8 mouse cellular contexts compared by ENCODE assay signal in genomic region chrX:74270902-74271551, GRCm38 (mm10). TPM values are rescaled to one million over a fixed set of nuclear protein-coding genes. Genes with fewer than 3 reads are reported as not detected.
DNase-seq lines count a peak whose midpoint lies in the region; ATAC-seq and TF ChIP-seq lines count a peak whose summit lies in the region.

No protein-coding gene starts in this region.

- peak; percentile 57 for DNase-seq in gastrocnemius, adult 2 months
- no peak for DNase-seq in gastrocnemius, postnatal 14 days
- peak; percentile 50 for DNase-seq in R1 (ENCODE audit: low read depth, low spot score)
- peak; percentile 25 for DNase-seq in forebrain, embryonic 10.5 days (ENCODE audit: extremely low spot score, low spot score)
- peak; percentile 54 for DNase-seq in naive thymus-derived CD4-positive, alpha-beta T cell, adult 2 months (ENCODE audit: low read depth)

- intact Hi-C loops in gastrocnemius, adult 2 months (cut with DNase I), result loop anchor here (5.0 kb wide), 1 partner anchor 41 kb away; the partner anchor contains the start of gene Fam50a
- intact Hi-C loops in gastrocnemius, postnatal 14 days (cut with DNase I; ENCODE audit: low total_unique reads), result no loop called here

- peaks cover 6% of the 10 kb centered on the region for H3K4me1 ChIP-seq in forebrain, embryonic 10.5 days
- H3K4me1 ChIP-seq in hindbrain, embryonic 15.5 days (replicated peaks), result peaks cover 8% of the 10 kb centered on the region
- H3K4me1 ChIP-seq in liver, embryonic 12.5 days, result peaks cover 11% of the 10 kb centered on the region

- peak overlapping the region; percentile 56 for H3K4me2 ChIP-seq in hindbrain, embryonic 15.5 days
- peak overlapping the region; percentile 63 for H3K4me2 ChIP-seq in liver, embryonic 12.5 days

- peak overlapping the region; percentile 77 for H3K9ac ChIP-seq in hindbrain, embryonic 15.5 days
- H3K9ac ChIP-seq in liver, embryonic 12.5 days, result peak overlapping the region; percentile 83

- H3K9me3 ChIP-seq in forebrain, embryonic 10.5 days, result no peaks in the 10 kb centered on the region
- H3K9me3 ChIP-seq in hindbrain, embryonic 15.5 days, result no peaks in the 10 kb centered on the region
- no peaks in the 10 kb centered on the region for H3K9me3 ChIP-seq in liver, embryonic 12.5 days (replicated peaks)

- TF ChIP-seq CTCF in gastrocnemius, adult 2 months (IDR thresholded peaks at IDR 0.05), result no peak

- peaks cover 16% of the 10 kb centered on the region for H3K36me3 ChIP-seq in forebrain, embryonic 10.5 days (replicated peaks)
- H3K36me3 ChIP-seq in hindbrain, embryonic 15.5 days, result peaks cover 2% of the 10 kb centered on the region; the same call in 1 of the 2 replicates
- peaks cover 17% of the 10 kb centered on the region for H3K36me3 ChIP-seq in liver, embryonic 12.5 days

- peak overlapping the region; percentile 79 for H3K4me3 ChIP-seq in gastrocnemius, adult 2 months
- peak overlapping the region; percentile 63 for H3K4me3 ChIP-seq in forebrain, embryonic 10.5 days
- peak overlapping the region; percentile 61 for H3K4me3 ChIP-seq in hindbrain, embryonic 15.5 days
- H3K4me3 ChIP-seq in liver, embryonic 12.5 days, result peak overlapping the region; percentile 69

- no peak for ATAC-seq in hindbrain, embryonic 15.5 days (ENCODE audit: low FRiP score, low read depth)
- ATAC-seq in liver, embryonic 12.5 days, result no peak
- ATAC-seq in frontal cortex, adult (ENCODE audit: low TSS enrichment), result no peak

- no peaks in the 10 kb centered on the region for H3K27me3 ChIP-seq in forebrain, embryonic 10.5 days (ENCODE audit: poor library complexity, severe bottlenecking)
- no peaks in the 10 kb centered on the region for H3K27me3 ChIP-seq in hindbrain, embryonic 15.5 days
- no peaks in the 10 kb centered on the region for H3K27me3 ChIP-seq in liver, embryonic 12.5 days (replicated peaks)

- 22% methylated on average over 27 of the region's 27 CpGs for WGBS in forebrain, embryonic 10.5 days
- WGBS in hindbrain, embryonic 15.5 days, result 18% methylated on average over 27 of the region's 27 CpGs
- 9% methylated on average over 27 of the region's 27 CpGs for WGBS in liver, embryonic 12.5 days (ENCODE audit: insufficient replicate concordance)

- peak overlapping the region; percentile 88 for H3K27ac ChIP-seq in gastrocnemius, adult 2 months
- peak overlapping the region; percentile 87 for H3K27ac ChIP-seq in forebrain, embryonic 10.5 days
- H3K27ac ChIP-seq in hindbrain, embryonic 15.5 days (replicated peaks), result peak overlapping the region; percentile 69
- peak overlapping the region; percentile 81 for H3K27ac ChIP-seq in liver, embryonic 12.5 days

RNA-seq across cellular contexts. Expression of gene Rpl10, which starts 0.4 kb away (rescaled TPM):
- 100 to 1,000 TPM; 165 to 212 TPM for total RNA-seq in gastrocnemius, adult 2 months (2021)
- total RNA-seq in gastrocnemius, postnatal 14 days (2021), result 100 to 1,000 TPM; 121 to 122 TPM
- 800 and 812 TPM in 2 replicates for polyA plus RNA-seq in forebrain, embryonic 10.5 days (2016; fragmentation: Nextera tagmentation; extraction: Ambion mirVana)
- 396 and 404 TPM in 2 replicates for polyA plus RNA-seq in hindbrain, embryonic 15.5 days (2015; fragmentation: Nextera tagmentation; extraction: Ambion mirVana)
- polyA plus RNA-seq in liver, embryonic 12.5 days (2016; fragmentation: Nextera tagmentation; extraction: Ambion mirVana), result 624 and 688 TPM in 2 replicates

RNA-seq across cellular contexts. Expression of gene Taz, which starts 10.7 kb away (rescaled TPM):
- total RNA-seq in gastrocnemius, adult 2 months (2021), result 10 to 100 TPM; 48.5 to 48.7 TPM
- total RNA-seq in gastrocnemius, postnatal 14 days (2021), result 10 to 100 TPM; 31.6 to 34.1 TPM
- polyA plus RNA-seq in forebrain, embryonic 10.5 days (2016; fragmentation: Nextera tagmentation; extraction: Ambion mirVana), result 66.3 and 75.8 TPM in 2 replicates
- 73.2 and 80.1 TPM in 2 replicates for polyA plus RNA-seq in hindbrain, embryonic 15.5 days (2015; fragmentation: Nextera tagmentation; extraction: Ambion mirVana)
- 33.4 and 36.5 TPM in 2 replicates for polyA plus RNA-seq in liver, embryonic 12.5 days (2016; fragmentation: Nextera tagmentation; extraction: Ambion mirVana)

RNA-seq across cellular contexts. Expression of gene Dnase1l1, which starts 11.1 kb away (rescaled TPM):
- 100 to 1,000 TPM in 1 of 2 experiments, 10 to 100 TPM in 1; 98.0 to 105 TPM for total RNA-seq in gastrocnemius, adult 2 months (2021)
- 10 to 100 TPM; 79.6 to 82.4 TPM for total RNA-seq in gastrocnemius, postnatal 14 days (2021)
- polyA plus RNA-seq in forebrain, embryonic 10.5 days (2016; fragmentation: Nextera tagmentation; extraction: Ambion mirVana), result 4.5 and 5.1 TPM in 2 replicates
- 4.4 and 4.7 TPM in 2 replicates for polyA plus RNA-seq in hindbrain, embryonic 15.5 days (2015; fragmentation: Nextera tagmentation; extraction: Ambion mirVana)
- polyA plus RNA-seq in liver, embryonic 12.5 days (2016; fragmentation: Nextera tagmentation; extraction: Ambion mirVana), result 19.8 and 21.6 TPM in 2 replicates

RNA-seq across cellular contexts. Expression of gene Emd, which starts 16.5 kb away (rescaled TPM):
- 10 to 100 TPM; 25.7 to 30.3 TPM for total RNA-seq in gastrocnemius, adult 2 months (2021)
- 10 to 100 TPM; 17.5 to 18.4 TPM for total RNA-seq in gastrocnemius, postnatal 14 days (2021)
- 22.2 and 25.7 TPM in 2 replicates for polyA plus RNA-seq in forebrain, embryonic 10.5 days (2016; fragmentation: Nextera tagmentation; extraction: Ambion mirVana)
- polyA plus RNA-seq in hindbrain, embryonic 15.5 days (2015; fragmentation: Nextera tagmentation; extraction: Ambion mirVana), result 14.5 and 16.7 TPM in 2 replicates
- polyA plus RNA-seq in liver, embryonic 12.5 days (2016; fragmentation: Nextera tagmentation; extraction: Ambion mirVana), result 10.1 and 11.6 TPM in 2 replicates

RNA-seq across cellular contexts. Expression of gene Flna, which starts 21.4 kb away (rescaled TPM):
- total RNA-seq in gastrocnemius, adult 2 months (2021), result 10 to 100 TPM; 32.3 to 48.3 TPM
- 10 to 100 TPM; 78.1 to 92.7 TPM for total RNA-seq in gastrocnemius, postnatal 14 days (2021)
- 265 and 269 TPM in 2 replicates for polyA plus RNA-seq in forebrain, embryonic 10.5 days (2016; fragmentation: Nextera tagmentation; extraction: Ambion mirVana)
- 87.8 and 92.0 TPM in 2 replicates for polyA plus RNA-seq in hindbrain, embryonic 15.5 days (2015; fragmentation: Nextera tagmentation; extraction: Ambion mirVana)
- polyA plus RNA-seq in liver, embryonic 12.5 days (2016; fragmentation: Nextera tagmentation; extraction: Ambion mirVana), result 79.2 and 80.1 TPM in 2 replicates
